Comparison of ENCODE assay signal across 8 mouse cellular contexts in genomic region chr9:22557467-22557866, GRCm38 (mm10).
A peak's percentile ranks its signal among the peaks of the same experiment; 100 is the strongest.
DNase-seq lines count a peak whose midpoint lies in the region; ATAC-seq and TF ChIP-seq lines count a peak whose summit lies in the region.

No protein-coding gene starts in this region.

- no peak overlapping the region for H3K9ac ChIP-seq in lung, embryonic 14.5 days

- TF ChIP-seq CTCF in lung, embryonic 14.5 days (IDR thresholded peaks at IDR 0.05; ENCODE audit: low read depth), result peak; percentile 81

- no peaks in the 10 kb centered on the region for H3K4me1 ChIP-seq in lung, embryonic 14.5 days (ENCODE audit: insufficient read depth)

- H3K4me2 ChIP-seq in lung, embryonic 14.5 days, result no peak overlapping the region

- peak; percentile 49 for DNase-seq in CD4-positive helper T cell, adult 2 months (ENCODE audit: low read depth, low spot score)
- peak; percentile 63 for DNase-seq in adrenal gland, adult 2 months
- peak; percentile 47 for DNase-seq in embryo, embryonic 11.5 days (ENCODE audit: low read depth, low spot score)
- DNase-seq in kidney, postnatal 4 days, result peak; percentile 85
- DNase-seq in lung, embryonic 14.5 days, result peak; percentile 76
- peak; percentile 75 for DNase-seq in retina, embryonic 14.5 days (ENCODE audit: low spot score)
- peak; percentile 56 to 63 for DNase-seq in thymus, postnatal 36 days

- no peak overlapping the region for H3K4me3 ChIP-seq in lung, embryonic 14.5 days (ENCODE audit: low read depth, low read length)

- ATAC-seq in granulocyte monocyte progenitor cell, adult 5-6 weeks (replicated peaks; ENCODE audit: poor library complexity, severe bottlenecking), result peak; percentile 40; the same call in 1 of the 2 replicates
- no peak for ATAC-seq in lung, embryonic 14.5 days (ENCODE audit: insufficient read depth)

- no peaks in the 10 kb centered on the region for H3K36me3 ChIP-seq in lung, embryonic 14.5 days (ENCODE audit: insufficient read depth)

- H3K27me3 ChIP-seq in lung, embryonic 14.5 days (ENCODE audit: insufficient read depth, low read length), result no peaks in the 10 kb centered on the region

- no peaks in the 10 kb centered on the region for H3K9me3 ChIP-seq in lung, embryonic 14.5 days (ENCODE audit: low read depth, low read length)

- 38% methylated on average over 13 of the region's 13 CpGs for WGBS in lung, embryonic 14.5 days

- H3K27ac ChIP-seq in lung, embryonic 14.5 days (ENCODE audit: low read depth), result no peak overlapping the region
